Mouse (Mus musculus) ES-Bruce4 (cell line): ENCODE measurements at regions not wholly inside any gene's neighbourhood (a gene's known extent, or its start where the extent isn't known, plus 50 kb on each side); places are given as distances from the start of the nearest gene placed in this dataset.

ENCODE experiments used
- H3K27ac ChIP-seq: 2 replicates; pipeline ENCODE4 v1.5.1; 2012; ENCODE audit warnings: low read length, inconsistent platforms; ENCODE audit not compliant: insufficient read depth
- H3K27me3 ChIP-seq: 2 replicates; pipeline ENCODE4 v1.6.1; 2012; ENCODE audit warnings: mild to moderate bottlenecking, low read length, inconsistent platforms; ENCODE audit not compliant: control insufficient read depth, poor library complexity, insufficient read depth, severe bottlenecking
- H3K36me3 ChIP-seq: 2 replicates; pipeline ENCODE4 v1.6.1; 2012; ENCODE audit warnings: inconsistent platforms, mild to moderate bottlenecking, low read length, moderate library complexity; ENCODE audit not compliant: control insufficient read depth, poor library complexity, insufficient read depth, severe bottlenecking
- H3K4me1 ChIP-seq: one replicate; pipeline ENCODE4 v1.8.1; 2011; ENCODE audit warnings: low read length; ENCODE audit not compliant: control insufficient read depth, insufficient read depth
- H3K4me3 ChIP-seq: 2 replicates; pipeline ENCODE4 v1.5.1; 2011; ENCODE audit warnings: low read depth, mild to moderate bottlenecking, low read length
- H3K9ac ChIP-seq: 2 replicates; pipeline ENCODE4 v1.6.1; 2012; ENCODE audit warnings: low read depth, mild to moderate bottlenecking, inconsistent platforms; ENCODE audit not compliant: poor library complexity, severe bottlenecking
- H3K9me3 ChIP-seq: replicated peaks from 2 replicates; pipeline ENCODE4 v1.6.1; 2012; ENCODE audit warnings: mild to moderate bottlenecking, low read length, inconsistent platforms; ENCODE audit not compliant: control insufficient read depth, poor library complexity, insufficient read depth, severe bottlenecking
- CTCF ChIP-seq: IDR thresholded peaks from one replicate; pipeline ENCODE4 v1.8.1; 2011; ENCODE audit warnings: low read depth, low read length
- EP300 ChIP-seq: IDR thresholded peaks from 2 replicates; pipeline ENCODE4 v1.6.1; 2011; ENCODE audit warnings: low read depth, low read length; ENCODE audit not compliant: insufficient read depth
- POLR2A ChIP-seq: IDR thresholded peaks from one replicate; pipeline ENCODE4 v1.8.1; 2011; ENCODE audit warnings: low read length; ENCODE audit not compliant: insufficient read depth

GRCm38 (mm10) chr3:11094804-11095203, 759.3 kb upstream of the Gm38303 start:
- H3K27ac ChIP-seq: no peak overlapping the region
- no peak for TF ChIP-seq EP300
- TF ChIP-seq POLR2A: no peak
- TF ChIP-seq CTCF: no peak

GRCm38 (mm10) chr3:11094138-11094537, 758.7 kb upstream of the Gm38303 start:
- Histone ChIP-seq H3K27me3 (no peaks in the 10 kb centered on the region), H3K4me3 (no peak overlapping the region), H3K9ac (no peak overlapping the region), H3K9me3 (no peaks in the 10 kb centered on the region), H3K27ac (no peak overlapping the region), H3K4me1 (no peaks in the 10 kb centered on the region), H3K36me3 (no peaks in the 10 kb centered on the region)
- no peak for TF ChIP-seq EP300
- TF ChIP-seq CTCF: peak; percentile 4
- TF ChIP-seq POLR2A: no peak

More at GRCm38 (mm10) chr3:11094804-11095203, 759.3 kb upstream of the Gm38303 start:
- H3K4me3 ChIP-seq: no peak overlapping the region
- no peaks in the 10 kb centered on the region for H3K4me1 ChIP-seq
- no peaks in the 10 kb centered on the region for H3K36me3 ChIP-seq
- H3K9ac ChIP-seq: no peak overlapping the region
- H3K9me3 ChIP-seq: no peaks in the 10 kb centered on the region
- H3K27me3 ChIP-seq: no peaks in the 10 kb centered on the region

GRCm38 (mm10) chr3:11083291-11083690, 747.8 kb upstream of the Gm38303 start:
- Histone ChIP-seq H3K4me1 (no peaks in the 10 kb centered on the region), H3K27me3 (no peaks in the 10 kb centered on the region), H3K36me3 (no peaks in the 10 kb centered on the region), H3K4me3 (no peak overlapping the region), H3K9me3 (peaks cover 3% of the 10 kb centered on the region; the same call in 1 of the 2 replicates), H3K27ac (no peak overlapping the region), H3K9ac (no peak overlapping the region)
- TF ChIP-seq POLR2A (no peak), CTCF (no peak), EP300 (no peak)

- H3K27ac ChIP-seq: no peak overlapping the region
- no peaks in the 10 kb centered on the region for H3K4me1 ChIP-seq
- no peaks in the 10 kb centered on the region for H3K9me3 ChIP-seq
- TF ChIP-seq CTCF (no peak), EP300 (no peak), POLR2A (no peak)
- no peak overlapping the region for H3K4me3 ChIP-seq
- no peaks in the 10 kb centered on the region for H3K27me3 ChIP-seq
- no peaks in the 10 kb centered on the region for H3K36me3 ChIP-seq
- no peak overlapping the region for H3K9ac ChIP-seq
Measured at GRCm38 (mm10) chr3:11074012-11074411, 738.5 kb upstream of the Gm38303 start.

- Histone ChIP-seq H3K9ac (no peak overlapping the region), H3K4me1 (no peaks in the 10 kb centered on the region), H3K9me3 (no peaks in the 10 kb centered on the region), H3K27ac (no peak overlapping the region), H3K27me3 (no peaks in the 10 kb centered on the region), H3K36me3 (no peaks in the 10 kb centered on the region), H3K4me3 (no peak overlapping the region)
- no peak for TF ChIP-seq POLR2A
- no peak for TF ChIP-seq CTCF
- no peak for TF ChIP-seq EP300
Measured at GRCm38 (mm10) chr3:11034995-11035769, 699.7 kb upstream of the Gm38303 start.

- Histone ChIP-seq H3K4me1 (no peaks in the 10 kb centered on the region), H3K27ac (no peak overlapping the region), H3K4me3 (no peak overlapping the region), H3K27me3 (no peaks in the 10 kb centered on the region), H3K36me3 (no peaks in the 10 kb centered on the region), H3K9ac (no peak overlapping the region), H3K9me3 (no peaks in the 10 kb centered on the region)
- TF ChIP-seq POLR2A (no peak), CTCF (no peak), EP300 (no peak)
Measured at GRCm38 (mm10) chr3:11029991-11030390, 694.5 kb upstream of the Gm38303 start.
